Mouse (Mus musculus): ENCODE data around the gene Gm20696. TPM values are rescaled to one million over a fixed set of nuclear protein-coding genes. Genes with fewer than 3 reads are reported as not detected.

Gm20696 gene
- polyA plus RNA-seq, 1 experiment from 2014 or later: 0.03 TPM

- Histone ChIP-seq H3K36me3 (ENCODE audit: inconsistent target) (no peaks in the 10 kb centered on the region), H3K79me2 (ENCODE audit: inconsistent target) (no peaks in the 10 kb centered on the region), H3K4me3 (ENCODE audit: inconsistent target) (no peak overlapping the region), H3K27ac (no peak overlapping the region)
- WGBS (ENCODE audit: missing documents): 46% methylated on average over 8 of the region's 8 CpGs
These were observed 65.7 kb downstream of the Gm20696 start for GRCm38 (mm10) chr6:99600886-99601285.

GRCm38 (mm10) chr6:99600168-99600793, 66.3 kb downstream of the Gm20696 start:
- Histone ChIP-seq H3K36me3 (ENCODE audit: inconsistent target) (no peaks in the 10 kb centered on the region), H3K79me2 (ENCODE audit: inconsistent target) (no peaks in the 10 kb centered on the region), H3K27ac (no peak overlapping the region), H3K4me3 (ENCODE audit: inconsistent target) (no peak overlapping the region)
- WGBS (ENCODE audit: missing documents): 22% methylated on average over 10 of the region's 10 CpGs

DNA sequence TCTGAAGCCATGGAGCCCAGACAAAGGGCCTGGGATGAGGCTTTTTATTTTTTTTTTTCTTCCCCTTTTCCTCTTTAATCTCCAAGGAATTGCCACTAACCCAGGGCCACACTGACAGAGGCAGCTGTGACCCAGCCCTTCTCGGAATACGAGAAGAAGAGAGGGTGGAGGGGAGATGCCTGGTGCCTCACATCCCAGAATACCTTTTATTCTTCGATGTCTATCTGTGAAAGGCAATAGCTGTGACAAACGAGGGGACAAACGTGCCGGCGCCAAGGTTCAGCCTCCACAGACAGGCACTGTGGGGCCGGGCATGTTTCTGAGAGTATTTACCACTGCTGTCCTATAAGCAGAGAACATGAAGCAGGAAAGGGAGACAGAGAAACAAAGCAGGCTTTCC, 66.9 kb downstream of the Gm20696 start:
- no peak overlapping the region for H3K4me3 ChIP-seq (ENCODE audit: inconsistent target)
- no peaks in the 10 kb centered on the region for H3K36me3 ChIP-seq (ENCODE audit: inconsistent target)
- 78% methylated on average over 8 of the region's 8 CpGs for WGBS (ENCODE audit: missing documents)
- H3K27ac ChIP-seq: no peak overlapping the region
- no peaks in the 10 kb centered on the region for H3K79me2 ChIP-seq (ENCODE audit: inconsistent target)

DNA sequence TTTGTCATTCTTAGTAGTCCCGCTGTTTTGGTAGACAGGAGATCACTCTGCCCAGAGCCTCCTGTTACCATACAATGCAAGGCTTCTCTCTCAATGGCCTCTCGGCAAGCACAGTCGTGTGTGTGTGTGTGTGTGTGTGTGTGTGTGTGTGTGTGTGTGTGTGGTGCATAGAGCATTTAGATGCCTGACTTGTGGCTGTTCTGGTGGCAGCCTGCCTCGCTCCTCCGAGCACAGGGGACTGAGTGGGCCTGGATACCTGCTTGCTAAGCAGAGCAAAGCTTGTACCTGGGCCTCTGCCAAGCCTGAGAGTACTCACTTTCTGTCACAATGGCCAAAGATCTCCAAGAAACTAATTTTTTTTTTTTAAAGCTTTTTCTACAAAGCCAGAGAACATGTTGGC, 67.4 kb downstream of the Gm20696 start:
- H3K27ac ChIP-seq: no peak overlapping the region
- 100% methylated on average over 3 of the region's 5 CpGs for WGBS (ENCODE audit: missing documents)
- no peaks in the 10 kb centered on the region for H3K36me3 ChIP-seq (ENCODE audit: inconsistent target)

GRCm38 (mm10) chr6:99577040-99577439, 89.6 kb downstream of the Gm20696 start:
- WGBS (ENCODE audit: missing documents): 38% methylated on average over 6 of the region's 6 CpGs
- no peak overlapping the region for H3K4me3 ChIP-seq (ENCODE audit: inconsistent target)
- no peaks in the 10 kb centered on the region for H3K36me3 ChIP-seq (ENCODE audit: inconsistent target)
- H3K27ac ChIP-seq: no peak overlapping the region
- H3K79me2 ChIP-seq (ENCODE audit: inconsistent target): no peaks in the 10 kb centered on the region

More for the DNA sequence above, 67.4 kb downstream of the Gm20696 start:
- no peaks in the 10 kb centered on the region for H3K79me2 ChIP-seq (ENCODE audit: inconsistent target)
- no peak overlapping the region for H3K4me3 ChIP-seq (ENCODE audit: inconsistent target)

- WGBS (ENCODE audit: missing documents): 97% methylated on average over 6 of the region's 6 CpGs
- Histone ChIP-seq H3K27ac (no peak overlapping the region), H3K4me3 (ENCODE audit: inconsistent target) (no peak overlapping the region), H3K79me2 (ENCODE audit: inconsistent target) (no peaks in the 10 kb centered on the region), H3K36me3 (ENCODE audit: inconsistent target) (no peaks in the 10 kb centered on the region)
These were observed 91.0 kb downstream of the Gm20696 start for GRCm38 (mm10) chr6:99575633-99576032.

DNA sequence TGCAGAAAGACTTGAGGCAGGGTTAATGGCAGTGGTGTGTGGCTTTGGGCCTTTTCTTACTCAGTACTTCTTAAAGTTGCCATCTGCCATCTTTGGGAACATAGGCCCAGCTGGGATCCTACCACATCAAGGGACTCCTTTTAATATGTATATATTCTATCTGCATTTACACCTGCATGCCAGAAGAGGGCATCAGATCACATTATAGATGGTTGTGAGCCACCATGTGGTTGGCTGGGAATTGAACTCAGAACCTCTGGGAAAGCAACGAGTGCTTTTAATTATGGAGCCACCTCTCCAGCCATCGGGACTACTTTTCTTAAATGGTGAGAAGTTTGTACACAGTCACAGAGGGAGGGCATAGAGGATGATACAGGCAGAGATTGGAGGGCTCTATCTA, 93.3 kb downstream of the Gm20696 start:
- no peaks in the 10 kb centered on the region for H3K79me2 ChIP-seq (ENCODE audit: inconsistent target)
- H3K27ac ChIP-seq: no peak overlapping the region
- WGBS (ENCODE audit: missing documents): 92% methylated on average over 2 of the region's 2 CpGs
- H3K36me3 ChIP-seq (ENCODE audit: inconsistent target): no peaks in the 10 kb centered on the region
- no peak overlapping the region for H3K4me3 ChIP-seq (ENCODE audit: inconsistent target)

DNA sequence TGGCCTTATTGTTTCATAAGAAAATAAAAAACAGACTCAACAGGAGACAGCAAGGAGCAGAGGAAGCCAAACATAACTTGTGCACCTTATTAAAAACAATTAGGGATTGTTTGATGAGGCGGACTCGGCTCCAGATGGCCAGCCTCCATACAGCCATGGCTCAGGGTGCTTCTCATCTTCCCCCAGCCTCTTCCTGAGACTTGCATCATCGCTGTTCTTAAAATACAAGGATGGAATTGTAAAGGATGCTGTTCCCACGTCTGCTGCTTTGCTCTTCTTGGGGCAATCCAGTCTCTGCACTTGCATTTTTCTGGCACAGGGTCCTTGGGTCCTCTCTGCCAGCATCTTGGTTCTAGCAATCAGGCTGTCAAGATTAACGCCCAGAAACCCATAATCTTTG, 94.5 kb downstream of the Gm20696 start:
- H3K79me2 ChIP-seq (ENCODE audit: inconsistent target): no peaks in the 10 kb centered on the region
- 93% methylated on average over 5 of the region's 5 CpGs for WGBS (ENCODE audit: missing documents)

DNA sequence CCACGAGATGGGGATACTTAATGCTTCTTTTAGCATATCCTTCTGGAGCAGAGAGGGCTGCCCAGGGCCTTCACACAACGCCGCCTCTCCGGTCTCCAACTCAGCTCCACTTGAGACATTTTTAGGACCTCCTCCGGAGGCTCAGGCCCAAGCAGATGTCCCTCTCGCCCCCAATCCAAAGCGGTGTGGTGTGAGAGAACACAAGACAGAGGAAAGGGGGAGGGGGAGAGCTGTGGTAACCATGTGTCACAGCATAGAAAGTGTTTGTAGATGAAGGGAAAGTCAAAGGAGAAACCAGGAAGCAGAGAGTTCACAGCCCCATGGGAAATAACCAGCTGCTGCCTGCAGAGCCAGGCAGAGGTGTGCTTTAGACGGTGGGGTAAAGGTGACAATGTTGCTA, 99.7 kb downstream of the Gm20696 start:
- no peaks in the 10 kb centered on the region for H3K79me2 ChIP-seq (ENCODE audit: inconsistent target)
- H3K4me3 ChIP-seq (ENCODE audit: inconsistent target): no peak overlapping the region
- H3K36me3 ChIP-seq (ENCODE audit: inconsistent target): no peaks in the 10 kb centered on the region
- 86% methylated on average over 8 of the region's 8 CpGs for WGBS (ENCODE audit: missing documents)
- H3K27ac ChIP-seq: no peak overlapping the region

More for the DNA sequence above, 94.5 kb downstream of the Gm20696 start:
- H3K27ac ChIP-seq: no peak overlapping the region
- no peak overlapping the region for H3K4me3 ChIP-seq (ENCODE audit: inconsistent target)
- H3K36me3 ChIP-seq (ENCODE audit: inconsistent target): no peaks in the 10 kb centered on the region

GRCm38 (mm10) chr6:99564766-99565165, 101.8 kb downstream of the Gm20696 start:
- no peaks in the 10 kb centered on the region for H3K36me3 ChIP-seq (ENCODE audit: inconsistent target)
- H3K79me2 ChIP-seq (ENCODE audit: inconsistent target): no peaks in the 10 kb centered on the region
- 95% methylated on average over 3 of the region's 3 CpGs for WGBS (ENCODE audit: missing documents)
- no peak overlapping the region for H3K4me3 ChIP-seq (ENCODE audit: inconsistent target)
- no peak overlapping the region for H3K27ac ChIP-seq

- H3K36me3 ChIP-seq (ENCODE audit: inconsistent target): no peaks in the 10 kb centered on the region
- H3K79me2 ChIP-seq (ENCODE audit: inconsistent target): no peaks in the 10 kb centered on the region
- WGBS (ENCODE audit: missing documents): 91% methylated on average over 5 of the region's 5 CpGs
These were observed 109.6 kb downstream of the Gm20696 start for GRCm38 (mm10) chr6:99556950-99557349.

GRCm38 (mm10) chr6:99552816-99553215, 113.8 kb downstream of the Gm20696 start:
- Histone ChIP-seq H3K4me3 (ENCODE audit: inconsistent target) (no peak overlapping the region), H3K79me2 (ENCODE audit: inconsistent target) (no peaks in the 10 kb centered on the region), H3K36me3 (ENCODE audit: inconsistent target) (no peaks in the 10 kb centered on the region), H3K27ac (no peak overlapping the region)
- 53% methylated on average over 1 of the region's 1 CpGs for WGBS (ENCODE audit: missing documents)

More at GRCm38 (mm10) chr6:99556950-99557349, 109.6 kb downstream of the Gm20696 start:
- H3K27ac ChIP-seq: no peak overlapping the region
- no peak overlapping the region for H3K4me3 ChIP-seq (ENCODE audit: inconsistent target)

DNA sequence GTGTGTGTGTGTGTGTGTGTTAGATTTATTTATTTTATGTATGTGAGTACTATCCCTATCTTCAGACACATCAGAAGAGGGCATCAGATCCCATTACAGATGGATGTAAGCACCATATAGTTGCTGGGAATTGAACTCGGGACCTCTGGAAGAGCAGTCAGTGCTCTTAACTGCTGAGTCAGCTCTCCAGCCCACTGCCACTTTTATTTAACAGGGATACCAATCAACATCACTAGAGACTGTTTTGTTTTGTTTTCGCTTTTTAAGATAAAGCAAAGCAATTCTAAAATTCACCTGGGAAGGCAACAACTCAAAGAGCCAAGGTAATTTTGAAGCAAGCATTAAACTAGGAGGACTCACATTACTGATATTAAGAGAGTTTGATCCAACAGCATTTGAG, 120.2 kb downstream of the Gm20696 start:
- H3K79me2 ChIP-seq (ENCODE audit: inconsistent target): no peaks in the 10 kb centered on the region
- no peak overlapping the region for H3K4me3 ChIP-seq (ENCODE audit: inconsistent target)
- 94% methylated on average over 2 of the region's 2 CpGs for WGBS (ENCODE audit: missing documents)
- H3K27ac ChIP-seq: no peak overlapping the region
- no peaks in the 10 kb centered on the region for H3K36me3 ChIP-seq (ENCODE audit: inconsistent target)

- no peak overlapping the region for H3K27ac ChIP-seq
- no peaks in the 10 kb centered on the region for H3K36me3 ChIP-seq (ENCODE audit: inconsistent target)
- no peak overlapping the region for H3K4me3 ChIP-seq (ENCODE audit: inconsistent target)
- WGBS (ENCODE audit: missing documents): 85% methylated on average over 6 of the region's 6 CpGs
- no peaks in the 10 kb centered on the region for H3K79me2 ChIP-seq (ENCODE audit: inconsistent target)
These were observed 121.2 kb downstream of the Gm20696 start for GRCm38 (mm10) chr6:99545437-99545836.

DNA sequence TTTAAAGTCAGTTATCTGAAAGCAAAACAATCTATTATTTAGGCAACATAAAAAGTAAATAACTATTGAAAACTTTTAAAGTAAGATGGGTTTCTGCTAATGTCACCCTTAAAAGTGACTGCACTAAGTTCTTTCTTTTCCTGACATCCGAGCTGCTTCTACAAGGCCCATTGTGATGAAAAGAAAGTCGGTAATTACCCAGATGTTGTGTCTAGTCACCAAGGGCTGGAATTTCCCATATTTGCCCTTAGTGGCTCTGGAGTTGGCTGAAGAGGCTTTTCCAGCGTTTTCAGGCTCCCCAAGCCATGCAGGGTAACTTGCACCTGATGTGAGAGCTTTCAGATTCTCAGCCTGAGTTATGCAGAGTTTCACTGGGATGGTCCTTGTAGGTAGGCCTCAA, 125.5 kb downstream of the Gm20696 start:
- Histone ChIP-seq H3K36me3 (ENCODE audit: inconsistent target) (no peaks in the 10 kb centered on the region), H3K4me3 (ENCODE audit: inconsistent target) (no peak overlapping the region), H3K27ac (no peak overlapping the region), H3K79me2 (ENCODE audit: inconsistent target) (no peaks in the 10 kb centered on the region)
- WGBS (ENCODE audit: missing documents): 84% methylated on average over 3 of the region's 3 CpGs

DNA sequence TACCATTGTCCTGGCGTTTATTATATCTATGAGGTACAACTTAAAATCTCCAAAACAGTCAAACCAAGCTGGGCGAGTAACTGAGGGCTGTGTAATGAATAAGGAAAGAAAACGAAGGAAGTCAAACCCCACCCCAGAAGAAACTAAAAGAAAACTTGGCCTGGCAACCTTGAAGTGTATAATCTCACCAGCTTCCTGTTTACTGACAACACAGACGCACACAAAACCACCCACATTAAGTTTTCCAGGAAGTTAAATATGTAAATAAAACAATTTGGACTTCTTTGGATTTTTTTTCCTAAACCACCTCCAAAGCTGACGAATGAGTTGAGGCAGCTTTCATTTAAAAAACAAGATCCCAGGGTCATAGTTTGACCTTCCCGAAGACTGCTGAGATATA, 125.9 kb downstream of the Gm20696 start:
- H3K79me2 ChIP-seq (ENCODE audit: inconsistent target): no peaks in the 10 kb centered on the region
- no peak overlapping the region for H3K4me3 ChIP-seq (ENCODE audit: inconsistent target)
- WGBS (ENCODE audit: missing documents): 84% methylated on average over 6 of the region's 6 CpGs
- H3K36me3 ChIP-seq (ENCODE audit: inconsistent target): no peaks in the 10 kb centered on the region
- H3K27ac ChIP-seq: no peak overlapping the region
